25 mouse cellular contexts compared by ENCODE assay signal in the genomic region with DNA sequence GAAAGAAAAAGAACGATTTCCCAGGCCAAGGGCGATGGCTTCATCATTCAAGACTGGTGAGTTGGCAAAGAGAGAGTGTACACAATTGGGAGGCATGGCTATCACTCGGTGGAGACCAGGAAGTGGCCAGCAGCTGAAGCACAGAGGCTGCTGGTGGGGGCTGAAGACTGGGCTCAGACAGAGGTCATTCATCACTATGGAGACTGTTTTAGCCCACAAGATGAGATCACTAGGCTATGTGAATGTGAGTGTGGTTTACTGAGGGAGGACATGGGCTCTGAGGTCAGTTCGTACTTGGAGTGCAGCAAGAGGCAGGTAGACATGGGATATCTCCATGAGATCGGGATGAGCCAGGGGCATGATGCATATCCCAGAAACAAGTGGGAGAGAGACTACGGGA.
"Had no signal": no experiment of that assay in that cellular context is flagged by ENCODE, and none has a peak within 500 bp of the region (broad histone marks: within the 10 kb centered on the region; RNA-seq: fewer than 3 reads in every experiment).

No protein-coding gene starts in this region.

- H3K4me1 ChIP-seq: midbrain, embryonic 12.5 days; neural tube, embryonic 12.5 days; stomach, embryonic 15.5 days had no signal

- H3K27me3 ChIP-seq: limb, embryonic 13.5 days; liver, embryonic 12.5 days; liver, embryonic 15.5 days; lung, embryonic 15.5 days; neural tube, embryonic 12.5 days; stomach, embryonic 15.5 days had no signal

- H3K4me3 ChIP-seq: layer of hippocampus, adult 2 months; limb, embryonic 10.5 days; limb, embryonic 13.5 days; liver, embryonic 12.5 days; liver, embryonic 15.5 days; lung, embryonic 15.5 days; midbrain, embryonic 12.5 days; midbrain, embryonic 15.5 days; neural tube, embryonic 12.5 days; neural tube, embryonic 15.5 days; stomach, embryonic 15.5 days had no signal

- DNase-seq: kidney, adult 9 months; kidney, postnatal 25 days; layer of hippocampus, adult 9-11 months; liver; lung, adult 18-20 months; lung, postnatal 10 days; lung, postnatal 36 days; right cerebral cortex, adult 18-20 months; right cerebral cortex, postnatal 14 days; right cerebral cortex, postnatal 4 days; thymus, adult 2 months; thymus, postnatal 14 days; thymus, postnatal 4 days had no signal

- H3K9me3 ChIP-seq: limb, embryonic 10.5 days; liver, embryonic 15.5 days; lung, embryonic 15.5 days; midbrain, embryonic 12.5 days; midbrain, embryonic 15.5 days; neural tube, embryonic 12.5 days; neural tube, embryonic 15.5 days; stomach, embryonic 15.5 days had no signal

- H3K9ac ChIP-seq: limb, embryonic 13.5 days; liver, embryonic 12.5 days; liver, embryonic 15.5 days; lung, embryonic 15.5 days; midbrain, embryonic 12.5 days; midbrain, embryonic 15.5 days; neural tube, embryonic 12.5 days; neural tube, embryonic 15.5 days; stomach, embryonic 15.5 days had no signal

- H3K36me3 ChIP-seq: limb, embryonic 10.5 days; limb, embryonic 13.5 days; liver, embryonic 12.5 days; liver, embryonic 15.5 days; lung, embryonic 15.5 days; midbrain, embryonic 12.5 days; midbrain, embryonic 15.5 days; neural tube, embryonic 12.5 days; neural tube, embryonic 15.5 days; stomach, embryonic 15.5 days had no signal

- H3K4me2 ChIP-seq: limb, embryonic 13.5 days; liver, embryonic 12.5 days; liver, embryonic 15.5 days; lung, embryonic 15.5 days; midbrain, embryonic 12.5 days; midbrain, embryonic 15.5 days; neural tube, embryonic 12.5 days; neural tube, embryonic 15.5 days; stomach, embryonic 15.5 days had no signal

- H3K27ac ChIP-seq: kidney, postnatal 0 days; layer of hippocampus, adult 2 months; limb, embryonic 10.5 days; limb, embryonic 13.5 days; liver, embryonic 12.5 days; liver, embryonic 15.5 days; lung, embryonic 15.5 days; midbrain, embryonic 12.5 days; midbrain, embryonic 15.5 days; neural tube, embryonic 12.5 days; neural tube, embryonic 15.5 days; stomach, embryonic 15.5 days had no signal

- ATAC-seq: liver, embryonic 12.5 days; midbrain, embryonic 15.5 days had no signal
